Mouse (Mus musculus) splenic B cell, adult 2 months (primary cell): ENCODE data around the gene St6galnac6.

Experiments
- DNase-seq: peaks from one replicate; pipeline ENCODE4 v3.0.0-alpha.2; 2011; ENCODE audit warnings: low read depth, low spot score
- H3K27me3 ChIP-seq: 2 replicates; pipeline ENCODE4 v1.6.1; 2012; ENCODE audit warnings: mild to moderate bottlenecking, low read length, moderate library complexity, mixed read lengths; ENCODE audit not compliant: control insufficient read depth, poor library complexity, insufficient read depth, severe bottlenecking
- H3K36me3 ChIP-seq: 2 replicates; pipeline ENCODE4 v1.6.1; 2012; ENCODE audit warnings: mild to moderate bottlenecking, low read length, moderate library complexity, mixed read lengths; ENCODE audit not compliant: control insufficient read depth, poor library complexity, insufficient read depth, severe bottlenecking

The St6galnac6 gene

GRCm38 (mm10) chr2:32620682-32621516 is 21.4 kb downstream of the St6galnac6 start:
- Histone ChIP-seq H3K36me3 (no peaks in the 10 kb centered on the region), H3K27me3 (no peaks in the 10 kb centered on the region)
- DNase-seq = no peak

GRCm38 (mm10) chr2:32621517-32621859 is 22.0 kb downstream of the St6galnac6 start, which contains the start of gene Ak1:
Ak1 (plus strand) TSS chr2:32621758.
- no peak for DNase-seq
- Histone ChIP-seq H3K36me3 (no peaks in the 10 kb centered on the region), H3K27me3 (no peaks in the 10 kb centered on the region)

- Histone ChIP-seq H3K36me3 (no peaks in the 10 kb centered on the region), H3K27me3 (no peaks in the 10 kb centered on the region)
- DNase-seq = no peak
These were observed 24.7 kb downstream of the St6galnac6 start for GRCm38 (mm10) chr2:32624111-32624748.

GRCm38 (mm10) chr2:32625212-32625872 is 25.8 kb downstream of the St6galnac6 start:
- Histone ChIP-seq H3K36me3 (no peaks in the 10 kb centered on the region), H3K27me3 (no peaks in the 10 kb centered on the region)
- DNase-seq = no peak

- DNase-seq = no peak
- Histone ChIP-seq H3K27me3 (no peaks in the 10 kb centered on the region), H3K36me3 (no peaks in the 10 kb centered on the region)
These were observed 26.6 kb downstream of the St6galnac6 start for GRCm38 (mm10) chr2:32625873-32626694.

GRCm38 (mm10) chr2:32627266-32628043 is 27.9 kb downstream of the St6galnac6 start:
- DNase-seq = no peak
- no peaks in the 10 kb centered on the region for H3K36me3 ChIP-seq
- H3K27me3 ChIP-seq = no peaks in the 10 kb centered on the region

- DNase-seq = no peak
- no peaks in the 10 kb centered on the region for H3K27me3 ChIP-seq
- H3K36me3 ChIP-seq = no peaks in the 10 kb centered on the region
These were observed 28.6 kb downstream of the St6galnac6 start for GRCm38 (mm10) chr2:32628044-32628550.

- Histone ChIP-seq H3K36me3 (no peaks in the 10 kb centered on the region), H3K27me3 (no peaks in the 10 kb centered on the region)
- DNase-seq = no peak
These were observed 29.2 kb downstream of the St6galnac6 start for GRCm38 (mm10) chr2:32628729-32629128.

GRCm38 (mm10) chr2:32629276-32629976 is 29.9 kb downstream of the St6galnac6 start:
- no peaks in the 10 kb centered on the region for H3K36me3 ChIP-seq
- DNase-seq = no peak

GRCm38 (mm10) chr2:32630036-32630435 is 30.5 kb downstream of the St6galnac6 start:
- no peaks in the 10 kb centered on the region for H3K27me3 ChIP-seq
- H3K36me3 ChIP-seq = no peaks in the 10 kb centered on the region
- DNase-seq = no peak

More at GRCm38 (mm10) chr2:32629276-32629976, 29.9 kb downstream of the St6galnac6 start:
- no peaks in the 10 kb centered on the region for H3K27me3 ChIP-seq

- Histone ChIP-seq H3K36me3 (no peaks in the 10 kb centered on the region), H3K27me3 (no peaks in the 10 kb centered on the region)
- no peak for DNase-seq
These were observed 31.5 kb downstream of the St6galnac6 start for GRCm38 (mm10) chr2:32631046-32631445.

GRCm38 (mm10) chr2:32631737-32632394 is 32.4 kb downstream of the St6galnac6 start:
- no peaks in the 10 kb centered on the region for H3K36me3 ChIP-seq
- peak; percentile 89 for DNase-seq
- H3K27me3 ChIP-seq = no peaks in the 10 kb centered on the region

GRCm38 (mm10) chr2:32633660-32634059 is 34.2 kb downstream of the St6galnac6 start:
- no peak for DNase-seq

More at GRCm38 (mm10) chr2:32633660-32634059, 34.2 kb downstream of the St6galnac6 start:
- Histone ChIP-seq H3K36me3 (no peaks in the 10 kb centered on the region), H3K27me3 (no peaks in the 10 kb centered on the region)
